Mouse (Mus musculus): ENCODE data around the gene Teddm1a. TPM values are rescaled to one million over a fixed set of nuclear protein-coding genes. Genes with fewer than 3 reads are reported as not detected.

The Teddm1a gene
- total and polyA plus RNA-seq, 3 experiments = 0.16 TPM; not detected in 2

DNA sequence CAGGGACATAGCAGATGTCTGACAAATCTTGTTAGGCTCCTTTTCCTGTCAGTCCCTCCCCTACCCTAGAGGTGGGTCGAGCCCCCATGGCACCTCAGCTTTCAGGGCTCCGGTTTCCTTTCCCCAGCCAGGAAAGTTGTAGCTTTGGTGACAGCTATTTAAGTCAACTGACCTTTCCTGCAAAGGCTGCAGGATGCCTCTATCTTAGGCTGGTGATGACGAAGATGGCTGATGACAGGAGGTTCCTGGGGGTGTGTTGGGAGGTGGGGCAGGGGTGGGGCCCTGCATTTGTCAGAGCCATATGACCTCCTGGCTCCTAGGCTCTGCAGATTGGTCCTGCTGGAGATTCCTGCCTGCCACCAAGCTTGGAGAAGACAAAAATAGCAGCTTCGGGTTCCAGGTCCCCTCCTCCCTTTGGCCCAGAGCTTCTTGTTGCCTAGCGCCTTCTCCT lies 31.1 kb downstream of the Teddm1a start:
- H3K36me3 ChIP-seq (replicated peaks) = no peaks in the 10 kb centered on the region
- ATAC-seq (ENCODE audit: extremely low read depth, insufficient number of reproducible peaks, low FRiP score, poor library complexity, severe bottlenecking) = no peak
- H3K4me3 ChIP-seq (ENCODE audit: low read depth, low read length) = no peak overlapping the region
- peaks cover 24% of the 10 kb centered on the region for H3K4me1 ChIP-seq (ENCODE audit: insufficient read depth, low read depth, low read length)
- DNase-seq (ENCODE audit: low spot score) = no peak
- H3K9me3 ChIP-seq (replicated peaks) = no peaks in the 10 kb centered on the region
- H3K27me3 ChIP-seq (ENCODE audit: insufficient read depth, low read length) = peaks cover 11% of the 10 kb centered on the region
- TF ChIP-seq POLR2AphosphoS5 (IDR thresholded peaks at IDR 0.05; ENCODE audit: insufficient replicate concordance, low read depth, low read length) = no peak
- TF ChIP-seq TAL1 (conservative IDR thresholded peaks at IDR 0.05; ENCODE audit: low read depth, low read length) = no peak
- TF ChIP-seq GATA1 (IDR thresholded peaks at IDR 0.05; ENCODE audit: borderline replicate concordance, low read length) = no peak
- no peak for TF ChIP-seq CTCF (IDR thresholded peaks at IDR 0.05; ENCODE audit: low read depth, low read length)
- TF ChIP-seq GATA2 (IDR thresholded peaks at IDR 0.05; ENCODE audit: borderline replicate concordance, low read depth, low read length) = no peak

DNA sequence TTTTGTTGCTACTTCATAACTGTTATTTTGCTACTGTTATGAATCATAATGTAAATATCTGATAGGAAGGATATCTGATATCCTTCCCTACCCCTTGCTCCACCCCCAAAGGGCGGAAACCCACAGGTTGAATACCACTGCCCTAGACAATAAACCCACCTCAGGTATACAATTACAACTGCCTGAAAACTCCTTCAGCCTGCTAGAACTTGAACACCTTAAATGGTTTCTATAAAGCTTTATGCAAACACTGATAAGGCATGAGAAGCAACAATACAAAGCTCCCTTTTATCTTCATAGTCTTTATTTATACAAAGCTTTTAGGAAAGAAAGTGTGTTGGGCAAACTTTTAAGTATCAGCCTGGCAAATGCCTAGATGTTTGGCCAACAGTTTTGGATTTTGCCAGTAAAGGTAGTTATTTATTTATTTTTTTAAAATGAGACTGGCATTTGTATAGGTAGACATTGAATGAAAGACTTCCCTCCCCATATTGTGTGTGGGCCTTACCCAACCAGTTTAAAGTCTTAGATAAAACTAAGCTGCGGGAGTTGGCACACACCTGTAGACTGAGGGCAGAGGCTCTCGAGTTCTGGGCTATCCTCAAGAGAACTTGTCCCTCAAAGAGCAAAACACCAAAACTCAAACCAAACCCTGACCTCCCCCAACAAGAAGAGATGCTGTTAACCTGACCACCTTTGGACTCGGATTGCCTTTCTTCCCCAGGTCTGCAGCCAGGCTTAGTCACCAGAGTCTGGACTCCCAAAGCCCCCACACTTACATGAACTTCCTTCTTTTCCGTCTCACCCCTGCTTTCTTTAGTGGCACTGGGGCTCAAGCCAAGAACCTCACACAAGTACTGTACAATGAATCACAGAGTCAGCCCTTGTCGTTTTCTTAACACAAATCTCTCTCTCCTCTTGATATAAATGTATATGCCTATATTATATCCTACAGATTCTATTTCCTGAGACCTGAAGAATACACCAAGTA lies 33.1 kb downstream of the Teddm1a start:
- Histone ChIP-seq H3K36me3 (replicated peaks) (no peaks in the 10 kb centered on the region), H3K9me3 (replicated peaks) (no peaks in the 10 kb centered on the region)
- no peak for ATAC-seq (ENCODE audit: extremely low read depth, insufficient number of reproducible peaks, low FRiP score, poor library complexity, severe bottlenecking)

DNA sequence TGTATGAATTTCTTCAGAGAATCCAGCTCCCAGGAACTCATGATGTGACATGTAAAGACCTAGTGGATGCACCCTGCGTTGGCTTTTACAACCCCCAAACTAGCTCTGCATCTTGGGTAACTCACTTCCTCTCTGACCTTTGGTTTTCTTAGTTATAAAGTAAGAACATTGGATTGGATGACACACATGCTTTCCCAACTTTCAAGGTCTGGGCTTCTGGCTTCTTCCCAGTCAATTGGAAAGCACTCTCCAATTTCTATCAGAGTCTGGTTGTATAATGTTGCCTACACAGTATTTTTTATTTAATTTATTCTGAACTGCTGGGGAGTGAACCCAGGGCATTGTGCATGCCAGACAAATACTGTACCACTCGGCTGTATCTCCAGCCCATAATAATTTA lies 38.9 kb downstream of the Teddm1a start:
- Histone ChIP-seq H3K4me1 (ENCODE audit: insufficient read depth, low read depth, low read length) (no peaks in the 10 kb centered on the region), H3K9me3 (replicated peaks) (no peaks in the 10 kb centered on the region), H3K4me3 (ENCODE audit: low read depth, low read length) (no peak overlapping the region), H3K36me3 (replicated peaks) (no peaks in the 10 kb centered on the region), H3K27me3 (ENCODE audit: insufficient read depth, low read length) (peaks cover 8% of the 10 kb centered on the region)
- TF ChIP-seq POLR2AphosphoS5 (IDR thresholded peaks at IDR 0.05; ENCODE audit: insufficient replicate concordance, low read depth, low read length) = no peak
- TF ChIP-seq GATA1 (IDR thresholded peaks at IDR 0.05; ENCODE audit: borderline replicate concordance, low read length) = no peak
- TF ChIP-seq TAL1 (conservative IDR thresholded peaks at IDR 0.05; ENCODE audit: low read depth, low read length) = no peak
- no peak for TF ChIP-seq GATA2 (IDR thresholded peaks at IDR 0.05; ENCODE audit: borderline replicate concordance, low read depth, low read length)
- no peak for TF ChIP-seq CTCF (IDR thresholded peaks at IDR 0.05; ENCODE audit: low read depth, low read length)
- DNase-seq (ENCODE audit: low spot score) (no peak), ATAC-seq (ENCODE audit: extremely low read depth, insufficient number of reproducible peaks, low FRiP score, poor library complexity, severe bottlenecking) (no peak)

More for the DNA sequence above, 33.1 kb downstream of the Teddm1a start:
- no peak for DNase-seq (ENCODE audit: low spot score)
- Histone ChIP-seq H3K4me1 (ENCODE audit: insufficient read depth, low read depth, low read length) (peaks cover 16% of the 10 kb centered on the region), H3K4me3 (ENCODE audit: low read depth, low read length) (no peak overlapping the region), H3K27me3 (ENCODE audit: insufficient read depth, low read length) (peaks cover 6% of the 10 kb centered on the region)
- no peak for TF ChIP-seq GATA2 (IDR thresholded peaks at IDR 0.05; ENCODE audit: borderline replicate concordance, low read depth, low read length)

DNA sequence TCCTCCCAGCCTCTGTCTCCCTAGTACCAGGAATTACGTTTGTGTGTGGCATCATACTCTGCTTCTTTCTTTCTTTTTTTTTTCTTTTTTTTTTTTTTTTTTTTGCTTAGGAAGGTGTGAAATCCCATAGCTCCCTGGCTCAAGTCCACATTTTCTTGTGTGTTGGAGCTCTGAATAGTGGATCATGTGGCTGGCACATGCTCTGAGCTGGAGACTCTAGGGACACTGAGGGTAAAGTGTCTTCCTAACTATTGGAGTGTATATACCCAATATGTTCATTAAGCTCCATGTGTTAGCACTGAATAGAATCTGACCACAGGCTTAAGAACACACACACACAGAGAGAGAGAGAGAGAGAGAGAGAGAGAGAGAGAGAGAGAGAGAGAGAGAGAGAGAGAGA lies 42.2 kb downstream of the Teddm1a start:
- TF ChIP-seq CTCF (IDR thresholded peaks at IDR 0.05; ENCODE audit: low read depth, low read length) (no peak), TAL1 (conservative IDR thresholded peaks at IDR 0.05; ENCODE audit: low read depth, low read length) (no peak), GATA2 (IDR thresholded peaks at IDR 0.05; ENCODE audit: borderline replicate concordance, low read depth, low read length) (no peak), POLR2AphosphoS5 (IDR thresholded peaks at IDR 0.05; ENCODE audit: insufficient replicate concordance, low read depth, low read length) (no peak), GATA1 (IDR thresholded peaks at IDR 0.05; ENCODE audit: borderline replicate concordance, low read length) (no peak)
- ATAC-seq (ENCODE audit: extremely low read depth, insufficient number of reproducible peaks, low FRiP score, poor library complexity, severe bottlenecking) (no peak), DNase-seq (ENCODE audit: low spot score) (no peak)
- H3K9me3 ChIP-seq (replicated peaks) = peaks cover 3% of the 10 kb centered on the region; the same call in 1 of the 2 replicates
- no peaks in the 10 kb centered on the region for H3K36me3 ChIP-seq (replicated peaks)
- no peak overlapping the region for H3K4me3 ChIP-seq (ENCODE audit: low read depth, low read length)
- no peaks in the 10 kb centered on the region for H3K4me1 ChIP-seq (ENCODE audit: insufficient read depth, low read depth, low read length)
- peaks cover 2% of the 10 kb centered on the region; the same call in 1 of the 2 replicates for H3K27me3 ChIP-seq (ENCODE audit: insufficient read depth, low read length)

DNA sequence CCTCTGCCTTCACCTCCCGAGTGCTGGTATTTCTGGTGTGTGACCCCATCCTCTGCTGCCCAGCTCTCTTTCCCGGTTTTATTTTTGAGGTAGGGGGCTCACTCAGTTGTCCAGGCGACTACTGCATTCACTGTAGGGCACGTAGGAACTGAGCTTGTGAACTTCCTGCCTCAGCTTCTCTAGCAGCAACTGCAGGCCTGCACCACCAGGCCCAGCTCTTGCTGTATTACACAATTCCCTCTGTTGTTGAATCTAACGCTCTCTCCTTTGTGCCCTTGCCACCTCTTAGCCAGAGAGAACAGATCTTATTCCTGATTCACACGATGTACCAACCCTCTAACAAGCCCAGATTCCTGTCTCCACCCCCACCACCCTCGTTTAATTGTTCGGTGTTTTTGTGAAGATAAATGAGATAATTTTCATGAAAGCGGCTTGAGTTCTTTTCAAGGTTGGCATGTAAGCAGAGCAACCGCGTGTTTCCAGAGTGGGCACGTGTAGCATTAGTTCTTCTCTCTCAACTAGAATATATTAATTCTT lies 44.4 kb downstream of the Teddm1a start:
- TF ChIP-seq POLR2AphosphoS5 (IDR thresholded peaks at IDR 0.05; ENCODE audit: insufficient replicate concordance, low read depth, low read length) (no peak), GATA2 (IDR thresholded peaks at IDR 0.05; ENCODE audit: borderline replicate concordance, low read depth, low read length) (no peak)
- peaks cover 3% of the 10 kb centered on the region; the same call in 1 of the 2 replicates for H3K9me3 ChIP-seq (replicated peaks)
- H3K4me1 ChIP-seq (ENCODE audit: insufficient read depth, low read depth, low read length) = no peaks in the 10 kb centered on the region
- DNase-seq (ENCODE audit: low spot score) (no peak), ATAC-seq (ENCODE audit: extremely low read depth, insufficient number of reproducible peaks, low FRiP score, poor library complexity, severe bottlenecking) (no peak)
- no peak overlapping the region for H3K4me3 ChIP-seq (ENCODE audit: low read depth, low read length)
- H3K36me3 ChIP-seq (replicated peaks) = no peaks in the 10 kb centered on the region
- H3K27me3 ChIP-seq (ENCODE audit: insufficient read depth, low read length) = no peaks in the 10 kb centered on the region

DNA sequence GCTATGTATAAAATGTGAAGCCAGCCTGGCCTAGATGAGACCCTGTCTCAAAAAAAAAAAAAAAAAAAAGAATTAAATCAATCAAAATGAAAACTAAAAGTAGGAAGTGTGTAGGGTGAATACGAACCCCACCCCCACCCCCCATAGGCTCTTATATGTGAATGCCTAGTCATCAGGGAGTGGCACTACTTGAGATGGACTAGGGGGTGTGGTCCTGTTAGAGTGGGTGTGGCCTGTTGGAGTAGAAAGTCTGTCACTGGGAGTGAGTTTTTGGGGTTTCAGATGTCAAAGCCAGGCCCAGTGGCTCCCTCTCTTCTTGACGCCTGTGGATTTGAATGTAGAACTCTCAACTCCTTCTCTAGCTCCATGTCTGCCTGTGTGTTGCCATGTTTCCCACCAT lies 45.5 kb downstream of the Teddm1a start:
- DNase-seq (ENCODE audit: low spot score) = no peak
- Histone ChIP-seq H3K27me3 (ENCODE audit: insufficient read depth, low read length) (no peaks in the 10 kb centered on the region), H3K4me3 (ENCODE audit: low read depth, low read length) (no peak overlapping the region), H3K36me3 (replicated peaks) (no peaks in the 10 kb centered on the region), H3K9me3 (replicated peaks) (peaks cover 3% of the 10 kb centered on the region; the same call in 1 of the 2 replicates), H3K4me1 (ENCODE audit: insufficient read depth, low read depth, low read length) (no peaks in the 10 kb centered on the region)
- no peak for ATAC-seq (ENCODE audit: extremely low read depth, insufficient number of reproducible peaks, low FRiP score, poor library complexity, severe bottlenecking)
- TF ChIP-seq GATA1 (IDR thresholded peaks at IDR 0.05; ENCODE audit: borderline replicate concordance, low read length) (no peak), GATA2 (IDR thresholded peaks at IDR 0.05; ENCODE audit: borderline replicate concordance, low read depth, low read length) (no peak), TAL1 (conservative IDR thresholded peaks at IDR 0.05; ENCODE audit: low read depth, low read length) (no peak), CTCF (IDR thresholded peaks at IDR 0.05; ENCODE audit: low read depth, low read length) (no peak), POLR2AphosphoS5 (IDR thresholded peaks at IDR 0.05; ENCODE audit: insufficient replicate concordance, low read depth, low read length) (no peak)

Measured in G1E (cell line).